Mouse (Mus musculus) small intestine, adult 2 months (tissue): ENCODE measurements around the gene Spock2. TPM values are rescaled to one million over a fixed set of nuclear protein-coding genes. Genes with fewer than 3 reads are reported as not detected.
"Not testable (repeated sequence)": the region's sequence is repeated elsewhere in the genome, so short reads cannot be mapped to it uniquely, and the experiment has no call there.

Source experiments
- H3K27ac ChIP-seq: fragments of 200-500 bp; 2 replicates; pipeline ENCODE4 v1.5.1; 2012; ENCODE audit warnings: low read depth, low read length, control low read depth, inconsistent platforms; ENCODE audit not compliant: insufficient read depth
- H3K27me3 ChIP-seq: fragments of 200-500 bp; 2 replicates; pipeline ENCODE4 v1.6.1; 2012; ENCODE audit warnings: mild to moderate bottlenecking, moderate library complexity, low read length, inconsistent platforms; ENCODE audit not compliant: control insufficient read depth, insufficient read depth
- H3K36me3 ChIP-seq: fragments of 200-500 bp; 2 replicates; pipeline ENCODE4 v1.6.1; 2012; ENCODE audit warnings: mild to moderate bottlenecking, low read length, control low read depth, inconsistent platforms; ENCODE audit not compliant: control insufficient read depth, insufficient read depth
- H3K4me1 ChIP-seq: fragments of 200-500 bp; 2 replicates; pipeline ENCODE4 v1.6.1; 2012; ENCODE audit warnings: low read length, inconsistent platforms, mixed read lengths; ENCODE audit not compliant: control insufficient read depth, insufficient read depth, insufficient read length
- H3K4me3 ChIP-seq: fragments of 200-500 bp; 2 replicates; pipeline ENCODE4 v1.5.1; 2012; ENCODE audit warnings: low read depth, mild to moderate bottlenecking, control low read depth, inconsistent platforms, low read length, moderate library complexity
- CTCF ChIP-seq: fragments of 200-500 bp; IDR thresholded peaks from 2 replicates; pipeline ENCODE4 v1.5.1; 2012; ENCODE audit warnings: low read depth, mild to moderate bottlenecking, control low read depth, inconsistent platforms, low read length, moderate library complexity, mixed read lengths; ENCODE audit not compliant: insufficient replicate concordance, insufficient read length; ENCODE audit errors: extremely low read depth
- POLR2A ChIP-seq: fragments of 200-500 bp; IDR thresholded peaks from 2 replicates; pipeline ENCODE4 v1.6.1; 2012; ENCODE audit warnings: low read depth, mild to moderate bottlenecking, control low read depth, inconsistent platforms, low read length, moderate library complexity
- WGBS: fragments of 180-500 bp; shearing (Covaris S2); methylation state at CpG from one replicate; pipeline ENCODE4 v1.1.7; 2018; 5-methylcytosine and 5-hydroxymethylcytosine counted together
- polyA plus RNA-seq: library from polyadenylated mRNA; depleted of rRNA; stranded (reverse); fragments of >200 nt; gene quantifications from 2 replicates; pipeline ENCODE4 v1.2.3, GENCODE M21; 2012

Spock2 gene
- polyA plus RNA-seq, 1 experiment = 2.8 TPM

- Histone ChIP-seq H3K4me1 (peaks cover 2% of the 10 kb centered on the region), H3K4me3 (no peak overlapping the region), H3K27me3 (no peaks in the 10 kb centered on the region), H3K27ac (no peak overlapping the region), H3K36me3 (no peaks in the 10 kb centered on the region)
- WGBS = 49% methylated on average over 6 of the region's 6 CpGs
- TF ChIP-seq POLR2A (no peak), CTCF (no peak)
Measured at GRCm38 (mm10) chr10:60133501-60133900, 27.5 kb downstream of the Spock2 start.

- 60% methylated on average over 9 of the region's 9 CpGs for WGBS
- Histone ChIP-seq H3K4me1 (peaks cover 3% of the 10 kb centered on the region), H3K36me3 (no peaks in the 10 kb centered on the region), H3K4me3 (no peak overlapping the region), H3K27me3 (no peaks in the 10 kb centered on the region), H3K27ac (no peak overlapping the region)
- no peak for TF ChIP-seq POLR2A
- TF ChIP-seq CTCF = no peak
Measured at GRCm38 (mm10) chr10:60134201-60134600, 28.2 kb downstream of the Spock2 start.

GRCm38 (mm10) chr10:60136010-60136409 is 30.0 kb downstream of the Spock2 start:
- not testable (repeated sequence) for H3K27ac ChIP-seq, H3K4me3 ChIP-seq, H3K4me1 ChIP-seq, H3K27me3 ChIP-seq, H3K36me3 ChIP-seq
- 59% methylated on average over 1 of the region's 1 CpGs for WGBS

GRCm38 (mm10) chr10:60136935-60137334 is 30.9 kb downstream of the Spock2 start:
- TF ChIP-seq CTCF (no peak), POLR2A (no peak)
- H3K36me3 ChIP-seq = no peaks in the 10 kb centered on the region
- no peaks in the 10 kb centered on the region for H3K27me3 ChIP-seq
- whole genome bisulfite sequencing = 61% methylated on average over 7 of the region's 7 CpGs
- no peak overlapping the region for H3K27ac ChIP-seq
- no peak overlapping the region for H3K4me3 ChIP-seq
- H3K4me1 ChIP-seq = peaks cover 3% of the 10 kb centered on the region

- H3K27ac ChIP-seq = no peak overlapping the region
- TF ChIP-seq POLR2A (no peak), CTCF (no peak)
Measured at GRCm38 (mm10) chr10:60138680-60139079, 32.7 kb downstream of the Spock2 start.

GRCm38 (mm10) chr10:60140751-60141150 is 34.7 kb downstream of the Spock2 start:
- 96% methylated on average over 4 of the region's 4 CpGs for WGBS
- no peaks in the 10 kb centered on the region for H3K36me3 ChIP-seq
- no peak overlapping the region for H3K4me3 ChIP-seq
- peaks cover 3% of the 10 kb centered on the region for H3K4me1 ChIP-seq
- H3K27ac ChIP-seq = no peak overlapping the region
- no peaks in the 10 kb centered on the region for H3K27me3 ChIP-seq
- TF ChIP-seq CTCF = no peak
- no peak for TF ChIP-seq POLR2A

More at GRCm38 (mm10) chr10:60138680-60139079, 32.7 kb downstream of the Spock2 start:
- H3K27me3 ChIP-seq = no peaks in the 10 kb centered on the region
- no peak overlapping the region for H3K4me3 ChIP-seq
- 23% methylated on average over 5 of the region's 5 CpGs for WGBS
- H3K4me1 ChIP-seq = peaks cover 3% of the 10 kb centered on the region
- H3K36me3 ChIP-seq = no peaks in the 10 kb centered on the region

- WGBS = 85% methylated on average over 3 of the region's 3 CpGs
- Histone ChIP-seq H3K4me3 (no peak overlapping the region), H3K4me1 (peaks cover 3% of the 10 kb centered on the region), H3K27ac (no peak overlapping the region), H3K27me3 (no peaks in the 10 kb centered on the region), H3K36me3 (no peaks in the 10 kb centered on the region)
- no peak for TF ChIP-seq CTCF
- TF ChIP-seq POLR2A = no peak
Measured at GRCm38 (mm10) chr10:60141656-60142160, 35.7 kb downstream of the Spock2 start.

- WGBS = 41% methylated on average over 10 of the region's 10 CpGs
- not testable (repeated sequence) for H3K4me3 ChIP-seq, H3K36me3 ChIP-seq, H3K27me3 ChIP-seq, H3K27ac ChIP-seq, H3K4me1 ChIP-seq
Measured at GRCm38 (mm10) chr10:60147510-60148047, 41.6 kb downstream of the Spock2 start.
